Mouse (Mus musculus) layer of hippocampus, adult 11-12 months (tissue): Measurements from ENCODE around the gene Irx5.

Experiments used
- DNase-seq: peaks from one replicate; pipeline ENCODE4 v3.0.0; 2022; ENCODE audit warnings: low spot score

The Irx5 gene

GRCm38 (mm10) chr8:92360083-92360861, 2.8 kb downstream of the Irx5 start:
- no peak for DNase-seq

- no peak for DNase-seq
These were observed 4.3 kb downstream of the Irx5 start for GRCm38 (mm10) chr8:92361546-92362351.

GRCm38 (mm10) chr8:92362396-92363115, 5.1 kb downstream of the Irx5 start:
- DNase-seq = no peak

GRCm38 (mm10) chr8:92363217-92364147, 6.1 kb downstream of the Irx5 start:
- DNase-seq = no peak

- no peak for DNase-seq
These were observed 6.8 kb downstream of the Irx5 start for GRCm38 (mm10) chr8:92364148-92364775.

- no peak for DNase-seq
These were observed 7.4 kb downstream of the Irx5 start for GRCm38 (mm10) chr8:92364776-92365240.

- DNase-seq = no peak
These were observed 8.0 kb downstream of the Irx5 start for GRCm38 (mm10) chr8:92365241-92365943.

GRCm38 (mm10) chr8:92365944-92366735, 8.7 kb downstream of the Irx5 start:
- DNase-seq = no peak

GRCm38 (mm10) chr8:92366736-92367267, 9.4 kb downstream of the Irx5 start:
- DNase-seq = no peak

- no peak for DNase-seq
These were observed 22.1 kb downstream of the Irx5 start for GRCm38 (mm10) chr8:92379524-92379923.

- no peak for DNase-seq
These were observed 23.1 kb downstream of the Irx5 start for GRCm38 (mm10) chr8:92380571-92380970.

- no peak for DNase-seq
These were observed 30.5 kb downstream of the Irx5 start for GRCm38 (mm10) chr8:92387893-92388292.

- no peak for DNase-seq
These were observed 46.8 kb downstream of the Irx5 start for GRCm38 (mm10) chr8:92404218-92404617.

- DNase-seq = no peak
These were observed 50.7 kb downstream of the Irx5 start for GRCm38 (mm10) chr8:92408092-92408491.

GRCm38 (mm10) chr8:92413583-92413982, 56.2 kb downstream of the Irx5 start:
- no peak for DNase-seq

GRCm38 (mm10) chr8:92420666-92421065, 63.2 kb downstream of the Irx5 start:
- no peak for DNase-seq
